Mouse (Mus musculus) layer of hippocampus, adult 9-11 months (tissue): ENCODE data around the gene Rep15.

Experiments used
- DNase-seq: peaks from one replicate; pipeline ENCODE4 v3.0.0; 2022

Gene Rep15

DNA sequence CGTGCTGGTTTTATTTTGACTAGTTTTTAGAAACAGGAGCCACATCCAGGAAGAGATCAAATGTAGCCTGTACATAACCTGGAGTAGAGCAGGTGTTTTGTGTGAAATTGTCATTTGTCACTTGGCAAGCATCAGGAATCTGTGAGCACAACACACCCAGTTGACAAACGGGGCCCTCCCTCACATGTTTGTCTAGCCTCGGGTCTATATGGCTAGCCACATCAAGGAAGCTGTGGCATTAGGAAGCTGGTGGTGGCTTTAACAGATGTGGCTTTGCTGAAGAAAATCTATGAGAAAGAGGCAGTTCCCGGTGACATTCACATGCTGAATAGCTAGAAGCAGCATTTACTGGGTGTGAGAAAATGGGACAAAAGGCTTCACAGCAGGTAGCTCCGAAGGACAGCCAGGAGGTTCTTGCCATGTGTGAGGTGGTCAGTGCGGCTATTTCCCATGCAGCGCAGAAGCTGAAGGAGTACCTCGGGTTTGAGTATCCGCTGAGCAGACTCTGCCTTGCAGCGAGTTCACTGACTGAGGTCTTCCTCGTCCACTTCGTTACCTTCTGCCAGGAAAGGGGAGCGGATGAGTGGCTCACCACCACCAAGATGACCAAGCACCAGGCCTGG is at the start of gene Rep15:
Rep15 (plus strand) TSS at position 282 of the 623 bp plus-strand sequence.
- no peak for DNase-seq

DNA sequence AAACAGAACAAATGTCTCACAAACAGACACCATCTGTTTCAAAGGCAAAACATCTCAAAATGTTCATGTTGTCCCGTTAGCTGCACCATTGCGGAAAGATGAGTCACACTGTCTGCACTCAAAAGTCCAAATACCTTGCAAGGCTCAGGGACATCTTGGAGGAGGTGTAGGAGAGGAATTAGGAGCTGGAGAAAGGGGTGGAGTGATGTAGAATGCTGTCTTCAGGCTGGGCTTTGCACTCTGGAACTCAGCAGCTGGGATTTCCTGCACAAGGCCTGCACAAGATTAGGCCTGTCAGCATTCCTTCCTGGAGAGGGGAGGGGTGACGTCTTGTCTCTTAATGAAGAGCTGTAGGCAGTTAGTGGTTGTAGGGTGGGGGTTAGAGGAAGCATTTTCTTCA is 47.8 kb upstream of the Rep15 start:
- peak; percentile 62 for DNase-seq

DNA sequence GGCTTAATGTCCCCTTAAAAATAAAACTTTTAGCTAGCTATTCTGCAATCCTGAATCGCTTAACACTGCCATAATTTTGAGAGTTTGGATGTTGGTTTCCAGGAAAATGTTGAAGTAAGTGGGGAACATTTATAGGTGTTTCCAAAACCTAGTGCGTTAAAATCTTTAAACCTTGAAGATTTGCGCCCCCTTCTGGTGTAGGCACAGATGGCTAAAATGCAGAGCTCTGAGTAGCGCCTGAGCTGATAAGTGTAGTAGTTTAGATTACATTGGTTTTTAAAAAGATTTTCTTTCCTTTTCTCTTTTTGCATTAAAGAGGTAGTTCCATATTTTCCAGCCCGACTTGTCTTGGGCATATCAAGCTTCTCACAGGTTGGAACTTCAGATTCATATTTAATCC is 38.1 kb upstream of the Rep15 start:
- peak; percentile 31 for DNase-seq

DNA sequence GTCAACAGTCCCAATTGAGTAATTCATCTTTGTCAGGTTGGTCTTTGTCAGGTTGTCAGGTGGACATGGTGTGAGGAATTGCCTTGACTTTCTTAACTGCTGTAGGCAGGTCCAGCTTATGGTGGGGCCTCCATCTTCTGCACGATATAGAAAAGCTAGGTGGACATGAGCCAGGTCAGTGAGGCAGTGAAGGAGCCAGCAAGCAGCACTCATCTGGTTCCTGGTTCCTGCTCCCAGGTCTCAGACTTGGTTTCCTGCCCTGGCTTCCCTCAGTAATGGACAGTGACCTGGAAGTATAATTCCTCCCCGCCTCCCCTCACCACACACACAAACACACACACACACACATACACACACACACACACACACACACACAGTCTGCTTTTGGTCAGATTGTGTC is 37.0 kb upstream of the Rep15 start:
- no peak for DNase-seq

DNA sequence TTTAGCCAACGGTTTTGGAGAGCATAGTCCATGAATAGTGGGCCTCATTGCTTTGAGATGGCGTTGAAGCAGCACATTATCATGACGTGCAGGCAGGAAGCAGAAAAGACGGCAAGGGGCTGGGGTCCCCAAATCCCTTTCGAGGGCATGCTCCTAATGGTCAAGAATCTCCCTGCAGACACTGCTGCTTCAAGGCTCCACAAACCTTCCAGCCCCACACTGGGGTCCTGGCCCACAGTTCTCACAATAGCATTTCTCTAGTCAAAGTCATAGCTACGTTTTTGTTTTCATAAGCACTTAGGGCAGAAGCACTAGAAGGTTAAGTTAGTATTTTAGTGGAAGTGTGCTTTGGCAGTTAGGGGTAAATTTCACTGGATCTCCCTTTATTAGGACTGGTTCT is 36.5 kb upstream of the Rep15 start:
- no peak for DNase-seq

DNA sequence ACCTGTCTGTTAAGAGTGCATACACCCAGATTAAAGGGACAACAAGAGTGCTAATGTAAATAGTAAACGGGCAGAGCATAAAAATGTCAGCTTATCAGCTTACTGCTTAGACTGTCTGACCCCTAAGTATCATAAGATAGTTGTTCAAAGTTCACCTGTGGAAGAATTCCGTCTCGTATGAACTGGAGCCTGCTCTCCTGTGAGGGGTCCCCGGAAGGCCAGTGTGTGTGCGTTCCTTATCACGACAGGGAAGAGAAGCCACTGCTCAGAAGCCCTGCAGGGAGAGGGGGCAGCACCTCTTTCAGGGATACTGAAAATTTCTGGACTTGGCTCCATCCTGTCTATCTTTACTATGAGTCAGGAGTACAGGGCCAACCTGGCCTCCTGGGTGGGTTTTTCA is 35.4 kb upstream of the Rep15 start:
- no peak for DNase-seq

DNA sequence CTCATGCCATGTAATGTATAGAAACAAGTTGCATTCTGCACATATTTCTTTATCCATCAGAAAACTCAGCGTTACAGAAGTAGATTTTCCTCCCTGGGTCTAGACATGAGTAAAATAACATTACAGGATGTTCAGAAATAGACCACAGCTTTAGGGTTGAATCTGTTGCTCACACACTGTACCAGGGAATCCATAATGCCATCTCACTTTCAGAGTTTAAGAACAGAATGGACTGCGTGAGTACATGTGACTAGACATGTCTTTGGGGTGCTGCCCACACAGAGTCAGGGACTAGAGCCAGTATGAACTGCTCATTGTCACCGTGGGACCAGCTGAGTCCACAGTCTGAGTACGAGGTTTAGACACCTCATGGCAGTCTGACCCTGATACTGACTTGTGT is 33.7 kb upstream of the Rep15 start:
- DNase-seq, result no peak

DNA sequence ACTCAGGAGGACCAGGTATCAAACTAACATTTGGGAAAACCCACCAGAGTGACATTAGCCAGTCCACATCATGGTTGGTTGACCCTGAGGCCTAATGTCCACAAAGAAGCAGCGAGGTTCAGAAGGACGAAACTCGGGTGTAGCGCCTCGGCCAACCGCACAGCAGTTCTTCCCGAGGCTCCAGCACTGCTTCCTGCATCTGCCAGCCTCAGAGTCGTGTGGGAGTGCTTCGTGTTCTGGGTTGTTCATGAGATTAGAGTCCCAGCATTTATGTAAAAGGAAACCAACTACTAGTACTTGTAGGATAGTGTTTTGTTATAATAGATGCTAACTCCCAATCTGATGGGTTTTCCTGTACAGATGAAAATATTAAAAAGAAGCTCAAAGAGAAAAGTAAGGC is 33.1 kb upstream of the Rep15 start:
- DNase-seq, result peak; percentile 16

DNA sequence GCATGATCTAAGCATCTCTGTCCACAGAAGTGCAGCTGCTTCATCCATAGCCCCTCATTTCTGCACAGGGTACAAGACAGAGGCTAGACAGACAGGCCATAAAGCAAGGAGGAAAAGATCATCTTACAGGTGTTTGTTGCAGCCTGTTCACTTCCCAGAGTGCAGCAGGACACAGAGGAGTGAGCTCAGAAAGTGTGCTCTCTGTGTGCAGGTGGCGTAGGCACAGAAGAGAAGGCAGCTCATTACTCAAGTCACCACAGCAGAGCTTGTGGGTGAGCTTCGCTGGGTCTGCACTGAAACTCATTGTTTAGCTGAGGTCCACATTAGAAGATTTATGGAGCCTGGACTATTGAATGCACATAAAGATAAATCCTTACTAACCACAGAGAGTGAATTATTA is 32.6 kb upstream of the Rep15 start:
- no peak for DNase-seq

DNA sequence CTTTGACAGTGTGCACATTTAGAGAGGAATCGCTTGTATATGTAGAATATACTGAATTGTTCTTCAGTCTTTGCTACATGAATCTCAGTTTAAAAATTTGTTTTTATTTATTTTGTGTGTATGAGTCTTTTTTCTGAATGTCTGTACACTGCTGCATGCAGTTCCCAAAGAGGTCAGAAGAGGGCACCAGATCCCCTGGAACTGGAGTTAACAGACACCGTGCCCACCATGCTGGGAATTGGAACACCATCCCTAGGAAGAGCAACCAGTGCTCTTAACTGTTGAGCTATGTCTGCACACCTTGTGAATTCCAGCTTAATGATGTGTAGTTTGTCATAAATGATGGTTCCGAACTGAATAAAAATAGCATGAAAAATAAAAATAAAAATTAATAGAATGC is 24.2 kb upstream of the Rep15 start:
- DNase-seq, result no peak

DNA sequence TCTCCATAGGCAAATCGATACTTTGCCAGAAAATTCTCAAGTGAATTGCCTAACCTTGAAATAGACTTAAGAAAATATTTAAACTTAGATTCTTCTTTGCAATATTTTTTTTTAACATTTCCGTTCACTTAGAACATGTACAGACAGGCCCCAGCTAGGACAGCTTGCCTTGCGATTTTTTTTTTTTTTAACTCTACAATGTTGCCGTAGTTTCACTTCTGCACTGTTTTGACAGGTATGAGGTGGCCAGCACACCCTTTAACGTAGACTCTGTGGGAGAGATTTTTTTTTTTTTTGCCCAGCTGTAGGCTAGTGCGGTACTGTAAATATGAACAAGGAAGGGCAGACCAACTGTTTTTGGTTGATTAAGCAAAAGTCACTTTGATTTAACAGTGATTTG is 22.0 kb upstream of the Rep15 start:
- DNase-seq, result no peak

DNA sequence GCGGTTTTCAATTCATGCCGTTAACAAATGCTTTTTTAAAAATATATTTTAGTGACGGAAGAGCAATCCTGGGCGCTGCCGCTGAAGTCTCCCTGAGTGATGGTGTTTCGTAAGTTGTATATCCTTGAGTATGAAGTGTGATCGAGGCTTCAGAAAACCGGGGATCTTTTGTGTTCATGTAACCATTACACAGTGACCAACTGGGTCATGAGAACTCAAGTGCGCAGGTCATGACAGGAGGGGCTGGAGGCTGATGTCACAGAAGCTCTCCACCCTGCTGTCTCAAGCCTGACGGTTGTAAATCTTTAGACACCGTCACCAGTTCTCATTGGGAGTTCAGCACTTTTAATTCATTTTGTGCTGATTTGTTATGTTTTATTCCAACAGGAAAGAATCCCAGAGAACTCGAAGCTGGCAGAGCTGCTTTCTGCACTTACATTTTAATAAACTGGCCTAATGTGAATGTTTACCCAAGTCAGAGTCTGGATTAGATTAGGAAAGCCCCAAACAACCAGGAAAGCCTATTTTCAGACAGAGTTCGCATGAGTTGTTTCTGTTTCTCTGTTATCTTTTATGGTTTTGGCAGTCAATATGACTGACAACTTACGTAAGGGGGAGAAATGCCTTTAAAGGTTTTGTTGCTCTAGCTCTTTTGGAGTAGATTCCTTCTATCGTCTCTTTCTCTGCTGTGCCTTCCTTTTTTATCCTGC is 21.4 kb upstream of the Rep15 start:
- DNase-seq, result no peak

DNA sequence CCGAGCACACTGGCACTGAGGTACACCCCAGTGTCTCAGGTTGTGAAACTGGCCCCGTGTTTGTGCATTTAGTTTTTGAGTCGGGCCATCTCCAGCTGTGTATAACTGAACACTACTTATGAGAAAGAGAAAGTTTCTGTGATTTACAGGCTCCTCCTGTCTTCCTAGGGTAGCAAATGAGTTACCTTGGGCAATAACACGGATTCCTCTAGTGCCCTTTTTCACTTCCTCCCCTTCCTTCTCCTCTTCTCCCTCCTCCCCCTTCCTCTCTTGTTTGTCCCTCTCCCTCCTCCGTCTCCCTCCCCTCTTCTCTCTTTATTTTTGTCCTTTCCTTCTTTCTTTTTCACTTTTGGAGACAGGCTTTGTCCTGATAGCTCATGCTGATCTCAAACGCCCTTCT is 20.8 kb upstream of the Rep15 start:
- no peak for DNase-seq

DNA sequence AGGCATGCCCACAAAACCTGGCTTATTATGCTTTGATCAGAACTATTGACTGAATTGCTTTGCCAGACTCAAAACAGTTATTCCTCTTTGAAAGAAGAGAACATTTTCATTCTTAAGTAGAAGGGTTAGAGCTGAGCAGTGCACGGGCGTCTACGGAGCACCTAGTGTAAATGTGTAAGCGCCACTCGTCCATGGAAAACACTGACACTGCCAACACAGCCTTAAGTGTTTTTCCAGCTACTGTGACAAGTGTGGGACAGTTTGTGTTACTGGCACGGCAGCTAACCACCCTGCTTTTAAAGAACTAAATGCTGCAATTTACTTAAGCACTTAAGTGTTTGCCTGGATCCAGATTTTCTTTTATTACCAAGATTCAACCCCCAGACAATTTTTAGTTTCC is 20.4 kb upstream of the Rep15 start:
- no peak for DNase-seq

DNA sequence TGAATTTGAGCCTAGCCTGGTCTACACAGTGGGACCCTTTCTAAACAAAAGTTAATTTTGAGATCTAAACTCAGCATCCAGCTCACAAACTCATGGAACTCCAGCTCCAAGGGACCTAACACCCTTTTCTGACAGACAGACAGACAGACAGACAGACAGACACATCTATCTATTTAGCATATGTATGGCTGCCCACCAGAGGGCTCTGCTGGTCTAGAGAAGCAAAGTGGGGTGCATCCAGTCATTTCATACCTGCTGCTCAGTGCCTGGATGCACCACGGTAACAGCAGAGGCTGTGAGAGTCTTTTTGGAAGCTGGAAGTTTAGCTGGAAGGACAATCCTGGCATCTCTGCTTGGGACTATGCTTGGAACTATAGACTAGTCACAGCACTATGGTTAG is 18.8 kb upstream of the Rep15 start:
- no peak for DNase-seq

DNA sequence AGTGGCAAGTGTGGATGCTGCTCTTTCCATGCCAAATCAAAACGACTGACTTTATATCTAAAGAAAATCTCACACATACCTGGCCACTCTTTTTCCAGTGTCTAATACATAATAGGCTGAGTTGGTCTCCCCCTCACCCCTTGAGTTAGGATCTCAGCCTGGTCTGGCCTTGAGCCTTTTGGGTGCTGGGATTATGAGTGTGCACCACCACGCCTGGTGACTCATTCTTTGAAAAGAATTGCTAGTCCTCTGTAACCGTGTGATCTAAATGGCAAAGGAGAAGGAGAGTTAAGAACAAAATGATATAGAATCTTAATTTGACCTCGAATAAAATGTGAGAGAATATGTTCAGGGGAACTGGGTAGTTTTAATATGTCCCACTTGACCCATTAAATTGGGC is 14.5 kb upstream of the Rep15 start:
- DNase-seq, result no peak

DNA sequence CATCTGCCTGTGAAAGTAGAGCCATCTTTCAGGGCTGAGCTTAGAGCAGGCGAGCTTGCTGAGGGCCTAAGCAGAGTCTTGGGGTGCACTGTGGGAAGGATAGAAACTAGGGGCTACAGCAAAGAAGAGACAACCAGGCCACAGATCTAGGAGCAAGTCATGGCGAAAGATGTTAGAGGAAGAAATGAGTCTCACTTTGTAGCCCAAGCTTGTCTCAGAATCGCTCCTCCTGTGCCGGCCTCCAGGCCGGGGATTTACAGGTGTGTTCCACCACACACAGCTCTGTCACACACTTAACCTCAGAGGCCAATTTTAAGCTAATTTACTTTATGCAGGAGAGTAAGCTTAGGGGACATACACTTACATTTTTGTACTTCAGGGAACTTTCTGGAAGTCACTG is 14.0 kb upstream of the Rep15 start:
- DNase-seq, result no peak

DNA sequence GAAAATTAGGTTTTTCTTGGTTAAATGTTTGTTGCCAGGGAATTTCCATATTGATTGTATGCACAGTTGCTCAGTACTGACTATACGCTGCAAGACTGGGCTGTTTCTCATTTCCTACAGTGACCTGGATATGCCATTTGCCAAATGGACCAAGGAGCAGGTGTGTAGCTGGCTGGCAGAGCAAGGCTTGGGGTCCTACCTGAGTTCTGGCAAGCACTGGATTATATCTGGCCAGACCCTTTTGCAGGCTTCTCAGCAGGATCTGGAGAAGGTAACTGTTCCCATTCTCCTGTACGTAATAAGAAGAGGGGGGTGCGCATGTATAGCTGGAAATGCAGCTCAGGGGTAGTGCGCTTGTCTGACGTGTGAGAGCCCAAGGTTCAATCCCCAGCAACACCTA is 11.2 kb upstream of the Rep15 start:
- DNase-seq, result no peak

DNA sequence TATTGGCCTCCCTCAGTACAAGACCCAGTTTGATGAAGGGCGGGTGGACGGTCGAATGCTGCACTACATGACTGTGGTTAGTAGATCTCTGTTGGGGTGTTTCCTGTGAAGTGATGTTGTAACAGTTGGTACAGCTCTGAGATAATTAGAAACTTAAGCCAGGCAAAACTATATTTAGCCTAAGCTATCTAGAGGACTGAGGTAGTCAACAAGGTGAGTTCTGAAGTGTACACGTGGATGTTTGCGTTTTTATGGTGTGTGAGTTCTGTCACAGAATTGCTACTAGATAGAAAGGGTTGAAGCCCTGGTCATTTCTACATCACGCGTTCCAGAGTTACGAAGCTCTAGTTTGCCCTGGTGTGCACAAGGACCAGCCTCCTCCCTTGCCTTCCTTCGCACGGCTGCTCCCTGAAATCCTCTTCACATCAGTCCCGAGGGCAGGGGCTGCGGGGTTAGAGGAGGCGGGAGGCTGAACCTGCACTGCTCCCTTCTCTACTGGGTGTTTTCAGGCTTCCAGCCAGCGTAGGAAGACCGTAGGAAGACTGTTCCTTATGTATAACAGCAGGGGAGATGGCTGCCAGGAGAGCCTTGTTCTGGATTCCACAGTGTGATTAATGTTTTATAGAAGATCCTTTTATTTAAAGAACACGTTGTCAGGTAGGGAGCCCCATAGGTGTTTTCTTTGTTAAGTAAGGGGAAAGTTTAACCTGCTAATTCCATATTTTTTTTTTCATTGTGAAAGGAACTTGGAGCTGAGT is 9.8 kb upstream of the Rep15 start:
- no peak for DNase-seq

DNA sequence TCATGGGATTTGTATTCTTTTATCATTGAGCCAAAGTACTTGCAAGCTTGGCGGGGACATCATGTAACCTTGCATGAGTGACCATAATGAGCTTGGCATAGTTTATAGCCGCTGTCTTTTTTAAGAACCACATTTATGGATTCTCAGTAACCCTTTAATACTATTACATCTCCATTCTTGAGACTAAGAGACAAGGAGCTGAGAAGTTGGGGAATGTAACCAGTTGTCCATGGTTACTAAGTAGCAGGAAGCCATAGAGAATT is 9.3 kb upstream of the Rep15 start:
- DNase-seq, result no peak

DNA sequence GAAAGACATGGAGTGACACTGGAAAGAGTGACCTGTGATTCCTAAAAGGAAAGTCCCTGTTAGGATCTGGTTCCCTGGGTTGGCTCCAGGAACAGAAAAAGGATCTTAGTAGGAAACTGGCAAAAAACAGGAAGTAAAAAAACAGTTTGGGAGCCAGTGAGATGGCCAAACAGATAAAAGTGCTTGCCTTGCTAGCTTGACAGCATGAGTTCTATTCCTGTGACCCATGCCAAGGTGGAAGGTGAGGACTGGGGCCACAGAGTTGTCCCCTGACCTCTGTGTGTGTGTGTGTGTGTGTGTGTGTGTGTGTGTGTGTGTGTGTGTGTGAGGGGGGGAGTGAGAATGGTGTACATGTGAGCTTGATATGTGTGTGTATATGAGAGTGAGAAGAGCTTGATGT is 8.8 kb upstream of the Rep15 start:
- no peak for DNase-seq

DNA sequence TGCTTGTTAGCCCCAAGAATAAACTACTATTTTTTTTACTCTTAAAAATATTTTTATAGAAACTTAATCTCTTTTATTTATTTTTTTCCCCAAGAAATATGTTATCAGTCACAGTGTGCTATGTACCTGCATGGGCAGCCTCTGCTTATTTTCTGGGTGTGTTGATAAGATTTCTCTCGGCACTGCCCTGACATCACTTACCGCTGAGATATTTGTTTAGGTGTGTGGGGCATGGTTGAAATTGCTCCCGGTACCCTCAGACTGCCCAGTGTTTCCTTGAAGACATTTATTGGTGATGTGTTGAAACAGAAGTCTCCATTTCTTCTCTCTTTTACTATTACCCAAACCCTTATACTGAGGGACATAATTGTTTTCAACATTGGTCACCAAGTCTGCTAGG is 7.6 kb upstream of the Rep15 start:
- DNase-seq, result no peak

DNA sequence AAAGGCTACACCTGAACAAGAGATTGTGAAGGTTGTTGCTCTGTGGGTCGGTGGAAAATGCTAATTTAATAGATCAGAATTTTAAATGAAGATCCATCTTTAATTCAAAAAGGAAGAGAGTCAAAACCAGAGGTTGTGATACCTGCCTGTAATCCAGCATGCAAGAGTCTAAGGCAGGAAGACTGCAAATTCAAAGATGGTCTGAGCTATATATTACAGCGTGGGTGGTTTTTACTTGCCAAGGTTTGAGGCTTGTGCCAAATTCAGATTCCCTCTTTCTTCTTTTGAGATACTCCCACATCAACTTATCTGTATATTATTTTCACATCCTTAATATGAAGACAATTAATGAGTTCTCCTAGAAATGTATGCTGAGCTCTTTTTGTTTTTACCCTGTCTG is 4.0 kb upstream of the Rep15 start:
- DNase-seq, result no peak

DNA sequence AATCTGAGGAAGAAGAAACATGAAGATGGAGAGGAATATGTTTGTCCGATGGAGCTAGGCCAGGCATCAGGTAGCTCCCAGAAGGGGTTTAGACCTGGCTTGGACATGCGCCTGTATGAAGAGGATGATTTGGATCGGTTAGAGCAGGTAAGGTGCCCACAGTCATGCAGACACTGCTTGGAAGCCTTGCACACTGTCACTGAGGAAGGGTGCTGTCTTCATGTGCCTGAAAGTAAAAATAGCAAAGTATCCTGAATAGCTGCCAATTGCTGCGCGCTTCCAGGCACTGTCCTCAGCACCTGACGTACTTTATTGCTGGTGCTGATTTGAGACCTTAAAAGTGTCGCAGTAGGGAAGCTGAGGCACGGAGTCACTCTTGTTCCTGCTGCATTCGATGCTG is 2.8 kb upstream of the Rep15 start:
- no peak for DNase-seq
